Mouse (Mus musculus): ENCODE measurements around the gene Lrrn4.

Lrrn4 gene

DNA sequence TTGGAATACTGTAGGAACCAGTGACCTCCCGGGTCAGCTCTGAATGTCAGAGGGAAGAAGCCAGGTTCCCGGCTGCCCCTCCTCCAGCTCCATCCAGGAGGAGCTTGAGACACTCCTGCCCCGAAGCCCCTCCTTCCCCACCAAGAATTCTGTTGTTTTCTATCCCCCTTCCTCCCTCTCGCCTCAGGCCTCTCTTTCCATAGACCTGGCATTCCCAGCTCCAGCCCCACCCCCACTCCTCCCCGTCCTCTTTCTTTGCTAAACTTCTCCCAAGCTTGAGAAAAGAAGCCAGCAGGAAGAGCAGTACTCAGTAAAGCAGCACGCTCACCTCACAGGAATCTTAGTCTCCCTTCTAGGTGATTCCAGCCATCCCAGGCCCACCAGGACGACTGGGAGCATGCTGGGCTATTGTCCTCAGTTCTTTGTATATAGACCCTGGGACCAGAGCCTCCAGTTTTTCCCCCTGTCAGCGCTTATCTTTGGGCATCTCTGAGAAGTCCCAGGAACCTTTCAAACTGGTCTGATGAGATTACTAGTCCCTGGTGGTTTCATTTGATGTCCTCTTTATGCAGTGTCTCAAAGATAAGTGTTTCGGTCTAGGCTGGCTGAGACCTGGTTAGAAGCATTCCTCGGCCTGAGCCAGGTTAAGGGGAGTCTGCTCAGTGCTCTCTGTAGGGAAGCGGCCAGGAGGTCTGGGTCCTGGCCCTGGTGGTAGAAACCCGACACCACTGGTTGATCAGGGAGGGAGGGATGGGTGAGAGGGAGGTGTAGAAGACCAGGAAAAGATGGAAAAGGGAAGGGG, at the start of gene Lrrn4:
Gene Lrrn4 (minus strand): TSS at position 48 of the 802 bp plus-strand sequence.
- no peak for DNase-seq (ENCODE audit: low read depth)

DNA sequence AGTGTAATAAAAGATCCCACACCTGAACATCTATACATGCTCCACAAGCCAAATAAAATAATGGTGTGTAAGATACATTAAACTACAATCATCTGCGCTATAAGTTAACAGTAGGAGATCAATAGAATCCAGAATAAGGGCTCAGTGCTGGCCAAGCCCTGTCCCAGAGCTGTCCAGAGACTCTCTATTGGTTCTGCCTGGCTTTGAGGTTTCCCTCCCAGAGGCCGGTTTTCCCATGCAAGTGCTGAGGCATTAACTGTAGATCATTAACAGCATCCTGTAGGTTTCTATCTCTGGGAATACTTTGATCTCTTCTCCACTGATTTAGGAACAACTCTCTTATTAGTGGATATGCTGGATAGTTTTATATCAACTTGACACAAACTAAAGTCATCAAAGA, 48.3 kb upstream of the Lrrn4 start:
- DNase-seq (ENCODE audit: low read depth) = no peak

DNA sequence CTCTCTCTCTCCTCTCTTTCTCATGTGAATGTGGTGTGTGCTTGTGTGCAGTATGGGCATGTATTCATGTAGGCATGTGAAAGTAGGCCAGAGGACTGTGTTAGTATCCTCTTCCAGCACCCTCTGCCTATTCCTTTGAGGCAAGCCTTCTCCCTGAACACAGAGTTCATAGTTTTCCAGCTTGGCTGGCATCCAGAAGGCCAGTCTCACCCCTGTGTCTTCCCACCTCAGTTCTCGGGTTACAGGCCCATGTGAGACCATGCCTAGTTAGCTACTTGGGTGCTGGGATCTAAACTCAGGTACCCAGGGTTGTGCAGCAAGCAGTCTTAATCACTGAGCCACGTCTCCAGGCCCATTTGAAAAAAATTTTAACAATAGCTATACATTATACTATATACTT, 47.2 kb upstream of the Lrrn4 start:
- DNase-seq (ENCODE audit: low read depth) = no peak

DNA sequence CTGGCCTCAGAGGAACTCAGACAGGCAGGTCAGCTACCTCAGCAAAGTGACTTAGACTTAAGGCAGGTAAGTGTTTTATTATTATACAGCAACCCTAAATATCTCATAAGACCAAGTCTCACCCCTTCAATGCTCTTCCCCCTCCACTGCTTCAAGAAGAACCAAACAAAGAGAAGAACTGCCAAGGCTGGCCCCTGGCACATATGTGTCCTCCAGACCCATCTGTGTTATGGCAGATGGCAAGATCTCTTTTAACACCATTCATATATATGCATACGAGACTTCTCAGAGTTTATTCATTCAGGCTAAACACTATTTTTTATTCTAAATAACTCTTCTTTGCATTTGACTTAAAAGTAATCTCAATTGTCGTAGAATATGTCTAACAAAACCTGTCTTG, 46.6 kb upstream of the Lrrn4 start:
- no peak for DNase-seq (ENCODE audit: low read depth)

DNA sequence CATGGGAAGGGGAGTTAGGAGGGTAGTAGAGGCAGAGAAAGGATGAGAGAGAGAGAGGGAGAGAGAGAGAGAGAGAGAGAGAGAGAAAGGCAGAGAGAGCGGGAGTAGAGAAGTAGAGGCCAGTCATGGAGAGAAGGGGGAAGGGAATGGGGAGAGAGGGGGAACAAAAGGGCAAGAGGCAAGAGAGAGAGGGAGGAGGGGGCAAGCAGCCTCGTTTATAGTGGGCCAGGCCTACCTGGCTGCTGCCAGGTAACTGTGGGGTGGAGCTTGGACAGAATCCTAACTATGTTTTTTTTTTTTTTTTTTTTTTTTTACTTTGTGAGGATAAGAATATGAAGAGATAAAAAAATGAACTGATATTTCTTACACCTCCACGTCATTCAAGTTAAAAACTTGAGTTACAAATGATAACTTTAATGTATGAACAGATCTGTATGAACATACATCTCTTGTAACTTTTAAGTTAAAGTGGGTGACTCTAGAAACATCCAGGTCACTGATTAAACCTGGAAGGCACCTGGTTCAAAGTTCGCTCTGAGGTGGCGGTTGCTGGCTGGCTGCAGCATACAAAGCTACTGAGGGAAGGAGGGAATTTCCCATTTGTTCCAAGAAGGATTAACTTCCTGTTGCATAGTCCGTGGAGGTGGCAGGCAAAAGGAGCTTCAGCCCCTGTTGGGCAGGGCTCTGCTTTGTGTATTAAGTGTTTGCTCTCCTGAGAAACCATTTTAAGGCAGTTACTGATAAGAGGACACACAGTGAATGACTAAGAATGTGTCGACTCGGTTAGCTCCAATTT, 42.8 kb upstream of the Lrrn4 start:
- no peak for DNase-seq (ENCODE audit: low read depth)

DNA sequence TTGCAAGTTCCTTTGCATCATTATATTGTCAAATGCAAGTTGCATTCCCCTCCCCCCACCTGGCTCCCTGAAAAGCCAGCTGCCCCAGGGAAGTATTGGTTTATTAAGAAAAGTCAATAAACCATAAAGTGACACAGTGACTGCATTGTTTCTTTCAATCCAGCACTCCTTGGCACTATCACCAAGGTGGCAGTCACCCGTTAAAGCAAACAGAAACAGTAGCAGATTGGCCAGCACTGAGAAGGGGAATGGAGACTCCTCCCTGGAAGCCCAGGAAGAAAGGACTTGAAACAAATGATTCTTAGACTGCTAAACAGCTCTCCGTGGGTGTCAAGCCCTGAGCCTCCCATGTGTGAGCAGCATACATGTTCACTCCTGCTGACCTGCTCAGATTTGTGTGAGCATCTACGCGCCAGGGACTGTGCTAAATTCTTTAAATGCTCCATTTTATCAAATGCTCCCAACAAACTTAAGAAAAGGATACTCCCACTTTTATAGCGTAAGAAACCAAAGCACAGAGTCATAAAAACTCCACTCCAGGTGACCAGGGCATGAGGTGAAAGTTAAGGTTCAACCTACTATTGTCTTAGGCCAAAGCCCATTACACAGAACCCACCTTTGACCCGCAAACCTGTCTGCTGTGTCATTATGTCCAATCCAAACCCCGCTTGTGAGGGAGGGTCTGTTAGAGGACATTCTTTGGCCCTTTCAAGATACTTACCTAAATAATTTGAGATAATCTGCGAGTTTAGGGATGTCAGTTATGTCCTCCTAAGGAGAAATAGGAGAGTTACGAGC, 41.6 kb upstream of the Lrrn4 start:
- DNase-seq (ENCODE audit: low read depth) = no peak

DNA sequence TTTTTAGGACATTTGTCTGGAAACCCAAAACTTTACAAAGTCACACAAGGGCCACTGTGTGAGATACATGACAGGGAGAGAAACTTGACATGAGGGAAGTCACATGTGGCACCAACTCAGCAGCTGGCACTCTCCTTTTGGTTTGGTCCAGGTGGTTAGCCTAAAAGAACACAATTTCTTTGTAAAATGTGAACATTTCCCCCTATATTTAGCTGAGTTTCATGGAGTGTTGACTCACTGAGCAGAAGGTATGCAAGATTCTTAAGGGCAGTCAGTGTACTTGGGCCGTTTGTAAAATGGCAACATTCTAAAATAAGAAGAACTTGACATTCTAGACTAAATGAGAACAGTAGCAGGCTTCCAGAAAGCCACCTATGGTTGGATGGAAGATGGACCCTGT, 34.1 kb upstream of the Lrrn4 start:
- DNase-seq (ENCODE audit: low read depth) = no peak

DNA sequence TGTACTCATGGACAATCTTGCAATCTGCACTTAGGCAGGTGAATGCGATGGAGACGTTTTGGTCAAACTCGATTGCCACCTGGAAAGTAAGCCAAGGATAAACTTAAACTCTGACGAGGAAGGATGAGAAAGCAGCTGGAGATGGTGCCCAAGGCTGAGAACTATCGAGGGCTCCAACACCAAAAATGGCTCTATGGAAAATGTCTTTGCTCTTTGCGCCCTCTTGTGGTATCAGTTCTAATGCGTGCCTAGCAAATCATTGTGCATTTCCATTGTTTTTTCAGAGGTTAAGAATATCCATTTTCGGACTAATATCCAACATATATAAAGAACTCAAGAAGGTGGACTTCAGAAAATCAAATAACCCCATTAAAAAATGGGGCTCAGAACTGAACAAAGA, 26.1 kb upstream of the Lrrn4 start:
- peak; percentile 70 for DNase-seq (ENCODE audit: low read depth)

DNA sequence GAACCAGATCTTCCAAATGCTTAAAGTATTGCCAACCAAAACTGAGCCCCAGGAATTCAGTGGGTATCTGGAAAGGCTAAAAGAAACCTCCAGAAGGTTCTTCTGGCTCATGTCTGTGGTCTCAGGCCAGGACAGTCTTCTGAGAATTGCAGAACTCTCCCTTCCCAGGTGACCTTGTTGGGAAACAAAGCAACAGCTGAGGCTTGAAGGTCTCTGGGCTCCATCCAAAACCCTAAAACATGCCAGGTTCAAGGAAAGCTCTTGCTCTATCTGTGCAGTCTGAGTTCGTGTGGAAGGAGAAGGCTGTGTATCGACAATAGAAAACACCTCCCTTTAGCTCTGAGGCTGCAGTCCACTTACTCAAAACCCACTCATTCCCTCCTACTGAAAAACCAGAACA, 24.3 kb upstream of the Lrrn4 start:
- DNase-seq (ENCODE audit: low read depth) = no peak

DNA sequence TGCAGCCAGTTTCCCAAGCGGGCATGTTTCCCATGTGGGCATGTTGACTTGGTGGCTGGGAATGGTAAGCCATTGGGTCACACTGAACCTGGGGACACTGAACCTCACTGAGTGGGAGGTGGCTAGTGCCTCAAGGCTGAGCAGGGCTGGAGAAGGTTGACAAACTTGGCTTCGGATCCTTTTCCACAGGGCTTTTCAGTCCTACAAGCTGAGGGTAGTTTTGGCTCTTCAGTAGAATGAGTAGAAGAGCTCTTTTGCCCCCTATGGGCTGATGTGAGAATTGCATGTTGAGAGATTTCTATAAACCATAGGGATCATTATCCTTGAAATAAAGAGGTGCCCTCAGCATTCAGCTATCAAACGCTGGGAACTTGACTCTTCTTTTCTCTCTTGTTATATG, 22.8 kb upstream of the Lrrn4 start:
- peak; percentile 78 for DNase-seq (ENCODE audit: low read depth)

DNA sequence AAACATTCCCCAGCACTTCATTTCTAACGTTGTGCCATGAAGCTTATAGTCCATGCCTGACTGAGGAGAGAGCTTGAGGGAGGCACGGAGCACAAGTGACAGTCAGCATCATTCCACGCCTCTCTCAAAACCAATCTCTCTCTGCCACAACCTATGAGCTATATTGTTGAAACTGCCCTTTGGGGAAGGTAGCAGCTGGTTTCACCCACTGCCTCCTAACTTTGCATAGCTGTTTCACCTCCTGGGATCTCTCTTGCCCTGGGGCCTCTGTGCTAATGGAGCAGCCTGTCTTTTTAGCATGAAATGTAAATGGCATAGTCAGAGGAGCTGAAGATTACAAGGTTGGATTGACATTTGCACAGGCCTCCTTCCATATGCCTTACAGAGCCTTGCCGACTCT, 21.4 kb upstream of the Lrrn4 start:
- DNase-seq (ENCODE audit: low read depth) = no peak

DNA sequence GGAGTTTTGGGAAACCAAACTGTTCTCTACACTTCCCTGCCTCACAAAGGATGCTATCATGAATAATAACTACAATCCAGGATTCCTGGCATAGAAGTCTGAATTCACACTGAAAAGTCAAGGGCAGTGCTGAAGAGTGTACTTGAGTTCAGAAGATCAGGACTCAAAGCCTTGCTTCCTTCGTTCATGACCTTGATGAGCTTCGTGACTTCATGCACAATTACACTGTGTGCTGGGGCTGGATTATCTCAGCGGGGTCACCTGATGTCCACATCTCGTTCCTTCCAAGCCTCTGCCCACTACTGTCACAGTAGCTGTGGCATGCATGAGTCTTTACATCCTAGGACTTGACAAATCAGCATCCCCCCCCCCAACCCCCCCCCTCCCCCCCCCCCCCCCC, 20.9 kb upstream of the Lrrn4 start:
- DNase-seq (ENCODE audit: low read depth) = no peak

DNA sequence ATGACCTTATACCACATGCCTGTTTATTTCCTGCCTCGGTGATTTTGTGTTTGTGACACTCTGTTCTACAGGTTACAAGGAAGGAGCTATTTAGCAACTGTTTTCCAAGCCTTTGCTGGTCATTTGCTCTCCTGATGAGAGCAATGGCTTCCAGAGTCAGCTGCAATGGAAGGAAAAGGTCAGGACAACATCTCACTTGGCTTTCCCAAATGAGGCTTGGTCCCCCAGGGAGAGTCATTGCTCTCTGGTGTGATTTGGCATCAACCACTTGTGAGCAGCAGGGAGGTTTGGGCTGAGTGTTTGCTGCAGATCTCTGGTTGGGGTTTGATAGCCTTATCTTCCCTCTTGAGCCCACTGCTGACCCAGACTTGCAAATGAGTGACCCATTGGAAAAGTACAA, 19.9 kb upstream of the Lrrn4 start:
- DNase-seq (ENCODE audit: low read depth) = no peak

DNA sequence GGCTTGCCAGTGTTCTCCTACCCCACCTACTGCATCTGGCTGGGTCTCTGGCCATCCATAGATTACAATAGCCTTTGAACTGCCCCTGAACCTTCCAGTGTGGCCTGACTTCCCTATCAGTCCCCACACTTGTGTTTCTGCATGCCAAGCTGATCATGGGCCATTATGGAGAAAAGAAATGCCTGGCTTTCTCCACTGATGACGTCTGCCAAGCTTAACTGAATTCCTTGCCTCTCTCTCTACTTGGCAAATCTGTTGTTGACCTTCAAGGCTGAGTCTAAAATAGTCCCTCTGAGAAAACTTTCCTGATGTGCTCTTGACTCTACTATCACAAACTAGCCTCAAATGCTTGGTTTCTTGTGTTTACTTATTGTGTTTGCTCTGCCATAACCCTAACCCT, 17.5 kb upstream of the Lrrn4 start:
- no peak for DNase-seq (ENCODE audit: low read depth)

DNA sequence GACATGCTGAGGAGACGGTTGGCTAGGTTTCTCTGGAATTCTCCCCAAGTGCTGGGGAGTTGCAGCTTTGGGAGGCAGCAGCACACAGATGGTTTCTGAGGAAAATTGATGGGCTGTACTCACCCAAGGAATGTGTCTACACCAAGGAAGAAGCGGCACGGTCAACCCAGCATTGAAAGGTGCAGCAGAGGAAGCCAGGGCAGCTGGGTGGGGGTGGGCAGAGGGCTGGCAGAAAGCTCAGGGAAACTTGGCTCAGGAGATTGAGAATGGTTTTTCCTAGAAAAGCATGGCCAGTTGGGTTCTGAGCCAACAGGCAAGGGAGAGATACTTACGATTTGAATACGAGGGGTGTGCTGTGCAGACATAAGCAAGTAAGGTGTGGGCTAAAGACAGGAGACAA, 13.1 kb upstream of the Lrrn4 start:
- no peak for DNase-seq (ENCODE audit: low read depth)

DNA sequence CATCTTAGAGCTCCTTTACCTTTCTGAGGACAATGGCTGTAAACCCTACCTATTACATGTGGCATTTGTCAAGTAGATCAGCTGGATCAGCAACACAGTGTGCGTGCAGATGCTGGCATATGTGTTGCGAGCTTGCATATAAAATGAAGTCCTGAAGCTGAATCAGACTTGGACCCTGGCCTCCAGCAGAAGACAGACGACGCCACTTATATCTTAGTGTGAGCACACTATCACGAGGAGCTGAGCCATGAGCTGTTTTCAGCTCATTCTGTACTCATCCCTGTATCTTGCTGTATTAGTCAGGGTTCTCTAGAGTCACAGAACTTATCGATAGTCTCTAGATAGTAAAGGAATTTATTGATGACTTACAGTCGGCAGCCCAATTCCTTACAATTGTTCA, 4.6 kb upstream of the Lrrn4 start:
- DNase-seq (ENCODE audit: low read depth) = no peak

DNA sequence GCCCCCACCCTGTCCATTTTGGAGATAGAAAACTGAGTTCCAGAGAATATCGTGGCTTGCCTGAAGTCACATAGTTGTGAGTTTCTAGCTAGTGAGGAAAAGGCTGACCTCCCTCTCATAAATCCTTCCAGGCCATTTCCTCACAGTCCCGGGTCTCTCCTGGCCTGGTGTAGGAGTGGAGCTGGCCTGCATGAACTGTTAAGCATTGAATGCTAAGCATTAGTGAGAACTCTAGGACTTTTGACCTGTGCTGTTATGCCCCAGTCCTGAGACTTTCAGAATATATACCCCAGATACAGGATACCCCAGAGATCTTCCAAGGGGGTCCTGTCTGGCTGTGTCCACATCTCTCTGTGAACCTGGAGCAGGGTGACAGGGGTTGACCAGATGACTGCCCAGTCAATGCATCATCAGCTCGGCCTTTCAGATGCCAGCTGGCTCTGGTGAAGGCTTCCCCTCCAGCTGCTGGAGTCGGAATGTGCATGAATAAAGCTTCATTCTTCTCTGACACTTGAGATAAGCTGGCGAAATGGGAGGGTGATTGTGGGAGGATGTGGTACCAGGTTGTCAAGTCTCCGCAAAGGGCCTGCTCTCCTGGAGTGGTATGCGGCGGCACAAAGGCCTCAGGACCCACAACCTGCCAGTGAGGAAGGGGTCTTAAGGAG, 3.7 kb upstream of the Lrrn4 start:
- DNase-seq (ENCODE audit: low read depth) = no peak

DNA sequence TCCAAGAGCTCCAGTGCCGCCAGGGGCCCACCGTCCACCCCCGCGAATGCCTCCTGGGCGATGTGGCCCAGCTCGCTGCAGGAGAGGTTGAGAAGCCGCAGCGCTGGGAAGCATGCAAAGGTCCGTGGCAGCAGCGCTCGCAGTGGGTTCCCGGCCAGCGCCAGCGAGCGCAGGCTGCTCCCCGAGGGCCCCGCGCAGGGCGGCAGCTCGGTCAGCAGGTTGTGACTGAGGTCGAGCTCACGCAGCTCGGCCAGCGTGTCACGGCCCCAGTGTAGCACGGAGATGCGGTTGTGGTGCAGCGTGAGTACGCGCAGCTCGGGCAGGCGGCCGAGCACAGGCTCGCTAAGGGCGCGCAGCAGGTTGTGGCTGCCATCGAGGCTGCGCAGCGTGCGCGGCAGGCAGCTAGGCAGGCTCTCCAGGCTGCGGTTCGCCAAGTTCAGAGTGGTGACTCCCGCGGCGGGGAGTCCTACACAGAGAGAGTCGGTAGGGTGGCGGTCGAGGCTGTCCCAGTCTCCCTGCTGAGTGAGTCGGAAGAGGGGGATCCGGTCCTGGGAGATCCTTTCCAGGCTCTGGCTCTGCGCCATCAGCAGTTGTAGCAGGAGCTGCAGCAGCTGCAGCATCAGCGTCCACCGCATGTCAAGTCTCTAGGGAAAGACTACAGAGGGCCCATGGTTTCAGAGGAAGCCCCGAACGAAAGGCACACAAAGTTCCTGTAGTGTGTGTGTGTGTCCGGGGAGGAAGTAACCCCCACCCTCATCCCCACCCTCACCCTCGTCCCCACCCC, 1.2 kb downstream of the Lrrn4 start:
- DNase-seq (ENCODE audit: low read depth) = peak; percentile 54

DNA sequence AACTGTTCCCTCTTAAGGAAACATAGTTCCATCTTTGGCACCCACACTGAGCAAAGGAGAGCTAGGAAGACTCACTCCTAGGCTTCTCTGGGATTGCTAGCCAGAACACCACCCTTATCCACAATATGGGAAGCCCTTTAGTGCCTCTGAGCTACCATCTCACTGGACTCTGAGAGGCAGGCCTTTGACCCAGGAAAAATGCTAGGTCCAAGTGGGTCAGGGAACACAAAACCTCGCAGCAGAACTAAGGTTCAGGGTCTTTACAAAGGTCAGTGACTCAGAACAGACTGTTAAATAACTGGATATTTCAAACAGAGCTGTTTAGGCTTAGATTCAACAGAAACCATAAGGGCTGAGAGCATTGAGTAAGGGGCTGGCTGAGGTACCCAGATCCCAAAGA, 3.7 kb downstream of the Lrrn4 start:
- DNase-seq (ENCODE audit: low read depth) = no peak

DNA sequence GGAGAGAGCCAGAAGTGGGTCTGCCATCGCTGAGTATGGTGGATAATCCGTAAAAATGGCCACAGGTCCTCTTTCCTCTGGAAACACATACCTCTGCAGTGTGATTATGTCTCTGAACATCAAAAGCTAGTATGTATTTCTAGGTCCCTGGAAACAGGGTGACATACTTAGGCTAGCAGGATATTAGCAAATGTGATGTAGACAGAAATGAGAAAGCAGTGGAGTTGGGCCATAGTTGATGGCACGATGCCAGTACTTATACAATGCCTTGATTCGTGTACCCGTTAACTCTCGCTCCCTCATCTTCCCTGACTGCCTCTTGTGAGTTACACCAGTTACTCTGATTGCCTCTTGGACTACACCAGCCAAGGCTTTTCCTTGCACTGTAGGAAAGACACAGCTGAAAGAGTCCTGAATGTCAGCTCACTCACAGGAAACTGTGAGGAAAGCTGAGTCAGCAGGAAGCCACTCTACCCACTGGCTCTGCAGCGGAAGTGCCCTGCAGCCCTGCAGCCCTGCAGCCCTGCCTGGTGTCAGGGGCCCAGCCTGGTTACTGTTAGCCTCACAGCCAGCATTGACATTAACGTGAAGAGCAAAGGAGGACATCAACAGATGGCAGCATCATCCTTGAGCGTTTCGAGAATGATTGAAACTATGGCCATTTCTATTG, 6.9 kb downstream of the Lrrn4 start:
- peak; percentile 91 for DNase-seq (ENCODE audit: low read depth)

DNA sequence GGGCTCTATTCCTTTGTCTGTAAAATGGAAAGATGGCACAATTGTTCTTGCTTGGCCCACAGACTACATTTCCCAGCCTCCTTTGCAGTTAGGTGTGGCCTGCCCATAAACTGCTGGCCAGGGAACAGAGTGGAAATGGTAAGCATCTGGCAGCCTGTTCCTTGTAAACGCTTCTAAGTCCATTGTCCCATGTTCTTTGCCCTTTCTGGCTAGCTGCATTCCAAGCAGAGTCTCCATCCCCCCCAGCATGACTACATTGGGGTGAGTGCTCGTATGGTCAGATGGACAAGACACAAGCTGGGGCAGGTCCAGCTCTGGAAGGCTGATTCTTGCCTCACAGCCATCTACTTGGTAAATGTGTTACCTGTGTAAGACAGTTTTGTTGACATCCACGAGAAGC, 9.0 kb downstream of the Lrrn4 start:
- no peak for DNase-seq (ENCODE audit: low read depth)

All from 416B (cell line).